Mouse (Mus musculus): Measurements from ENCODE around the gene Ap1m2. TPM values are rescaled to one million over a fixed set of nuclear protein-coding genes. Genes with fewer than 3 reads are reported as not detected.
A peak's percentile ranks its signal among the peaks of the same experiment; 100 is the strongest.
"Not testable (repeated sequence)": the region's sequence is repeated elsewhere in the genome, so short reads cannot be mapped to it uniquely, and the experiment has no call there.

The Ap1m2 gene
- polyA plus RNA-seq, 1 experiment from 2014 or later, result 1.2 TPM

DNA sequence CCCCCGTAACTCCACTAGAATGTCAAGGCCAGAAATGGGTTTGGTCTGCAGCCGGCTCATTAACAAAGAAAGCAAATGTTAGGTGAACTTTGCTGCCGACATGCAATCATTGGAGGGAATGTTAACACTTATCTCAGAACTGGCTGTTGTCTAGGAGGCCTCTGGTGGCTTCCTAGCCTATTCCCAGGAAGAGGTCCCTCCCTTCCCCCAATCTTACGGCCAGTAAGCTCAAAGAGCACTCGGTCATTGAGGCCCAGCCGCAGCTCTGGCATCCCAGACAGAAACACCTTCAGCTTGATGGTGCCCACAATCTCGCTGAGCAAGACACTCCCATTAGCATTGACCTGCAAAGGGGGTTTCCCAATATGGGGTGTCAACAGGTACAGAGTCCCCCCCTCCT, 7.1 kb downstream of the Ap1m2 start:
- H3K27me3 ChIP-seq (replicated peaks), result no peaks in the 10 kb centered on the region
- no peaks in the 10 kb centered on the region for H3K4me1 ChIP-seq
- no peak for ATAC-seq (replicated peaks)
- no peaks in the 10 kb centered on the region for H3K36me3 ChIP-seq (replicated peaks)
- H3K4me3 ChIP-seq, result no peak overlapping the region
- H3K4me2 ChIP-seq, result no peak overlapping the region
- H3K9ac ChIP-seq, result no peak overlapping the region
- no peak overlapping the region for H3K27ac ChIP-seq
- WGBS, result 84% methylated on average over 7 of the region's 7 CpGs
- H3K9me3 ChIP-seq, result no peaks in the 10 kb centered on the region

GRCm38 (mm10) chr9:21299014-21299413, 13.1 kb downstream of the Ap1m2 start:
- Histone ChIP-seq H3K9ac (no peak overlapping the region), H3K36me3 (replicated peaks) (no peaks in the 10 kb centered on the region), H3K27ac (no peak overlapping the region), H3K4me2 (no peak overlapping the region), H3K4me3 (no peak overlapping the region), H3K4me1 (no peaks in the 10 kb centered on the region), H3K27me3 (replicated peaks) (no peaks in the 10 kb centered on the region), H3K9me3 (no peaks in the 10 kb centered on the region)
- WGBS, result 84% methylated on average over 10 of the region's 10 CpGs
- ATAC-seq (replicated peaks), result no peak

DNA sequence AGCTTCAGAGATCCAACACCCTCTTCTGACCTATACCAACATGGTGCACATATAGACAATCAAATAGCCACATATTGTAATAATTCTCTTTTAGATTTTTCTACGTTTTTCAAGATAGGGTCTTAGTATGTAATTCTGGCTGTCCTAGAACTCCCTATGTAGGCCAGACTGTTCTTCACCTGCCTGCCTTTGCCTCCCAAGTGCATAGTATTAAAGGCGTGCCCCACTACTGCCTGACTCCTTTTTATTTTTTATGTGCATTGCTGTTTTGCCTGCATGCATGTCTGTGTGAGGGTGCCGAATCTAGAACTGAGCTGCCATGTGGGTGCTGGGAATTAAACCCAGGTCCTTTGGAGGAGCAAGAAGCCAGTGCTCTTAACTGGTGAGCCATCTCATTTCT, 19.9 kb downstream of the Ap1m2 start:
- no peaks in the 10 kb centered on the region for H3K9me3 ChIP-seq
- no peak for ATAC-seq (replicated peaks)
- peaks cover 26% of the 10 kb centered on the region for H3K4me1 ChIP-seq
- H3K27ac ChIP-seq, result no peak overlapping the region
- no peaks in the 10 kb centered on the region for H3K36me3 ChIP-seq (replicated peaks)
- no peak overlapping the region for H3K9ac ChIP-seq
- no peak overlapping the region for H3K4me3 ChIP-seq
- H3K4me2 ChIP-seq, result no peak overlapping the region
- no peaks in the 10 kb centered on the region for H3K27me3 ChIP-seq (replicated peaks)
- WGBS, result 93% methylated on average over 3 of the region's 3 CpGs

- H3K36me3 ChIP-seq (replicated peaks); H3K9ac ChIP-seq; H3K27me3 ChIP-seq (replicated peaks); ATAC-seq (replicated peaks); H3K9me3 ChIP-seq: not testable (repeated sequence)
- Histone ChIP-seq H3K4me1 (peaks cover 30% of the 10 kb centered on the region), H3K4me2 (peak overlapping the region; percentile 83), H3K4me3 (peak overlapping the region; percentile 73), H3K27ac (peak overlapping the region; percentile 27; the same call in 1 of the 2 replicates)
- WGBS, result 14% methylated on average over 7 of the region's 7 CpGs
Measured at GRCm38 (mm10) chr9:21291868-21292267, 20.3 kb downstream of the Ap1m2 start.

GRCm38 (mm10) chr9:21291022-21291787, 20.9 kb downstream of the Ap1m2 start, which contains the start of gene Cdkn2d:
Gene Cdkn2d (minus strand): TSS chr9:21291407.
- H3K36me3 ChIP-seq (replicated peaks), result no peaks in the 10 kb centered on the region
- H3K4me3 ChIP-seq, result peak within 1 kb of the TSS; percentile 73
- H3K27me3 ChIP-seq (replicated peaks), result no peaks in the 10 kb centered on the region
- peak within 1 kb of the TSS; percentile 73 for H3K9ac ChIP-seq
- ATAC-seq (replicated peaks), result peak; percentile 95
- under 1% methylated on average over 51 of the region's 51 CpGs for WGBS
- no peaks in the 10 kb centered on the region for H3K9me3 ChIP-seq
- H3K27ac ChIP-seq, result peak within 1 kb of the TSS; percentile 81
- H3K4me2 ChIP-seq, result peak within 1 kb of the TSS; percentile 83
- peaks cover 37% of the 10 kb centered on the region for H3K4me1 ChIP-seq

DNA sequence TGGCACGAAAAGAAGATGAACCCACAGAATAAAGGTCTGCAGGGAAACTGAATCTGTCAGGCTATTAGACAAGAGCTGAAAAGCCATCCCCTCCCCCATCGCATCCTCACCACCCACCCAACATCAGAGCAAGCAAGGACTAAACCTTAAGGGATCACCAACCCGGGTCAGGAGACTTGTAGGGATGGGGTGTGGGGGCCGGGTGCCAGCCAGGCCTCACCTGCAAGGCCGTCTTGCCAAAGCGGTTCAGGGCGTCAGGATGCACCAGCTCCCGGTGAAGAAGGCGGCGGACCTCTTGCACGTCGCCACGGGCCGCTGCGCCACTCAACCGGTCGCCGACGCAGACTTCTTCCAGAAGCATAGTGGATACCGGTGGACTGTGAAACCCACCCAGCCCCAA, 21.5 kb downstream of the Ap1m2 start:
- H3K4me2 ChIP-seq, result peak overlapping the region; percentile 83
- H3K27me3 ChIP-seq (replicated peaks), result no peaks in the 10 kb centered on the region
- ATAC-seq (replicated peaks), result no peak; the same call in 1 of the 2 replicates
- peak overlapping the region; percentile 73 for H3K4me3 ChIP-seq
- H3K36me3 ChIP-seq (replicated peaks), result no peaks in the 10 kb centered on the region
- peaks cover 37% of the 10 kb centered on the region for H3K4me1 ChIP-seq
- H3K9me3 ChIP-seq, result no peaks in the 10 kb centered on the region
- H3K9ac ChIP-seq, result peak overlapping the region; percentile 73
- peak overlapping the region; percentile 81 for H3K27ac ChIP-seq
- WGBS, result 0% methylated on average over 20 of the region's 20 CpGs

DNA sequence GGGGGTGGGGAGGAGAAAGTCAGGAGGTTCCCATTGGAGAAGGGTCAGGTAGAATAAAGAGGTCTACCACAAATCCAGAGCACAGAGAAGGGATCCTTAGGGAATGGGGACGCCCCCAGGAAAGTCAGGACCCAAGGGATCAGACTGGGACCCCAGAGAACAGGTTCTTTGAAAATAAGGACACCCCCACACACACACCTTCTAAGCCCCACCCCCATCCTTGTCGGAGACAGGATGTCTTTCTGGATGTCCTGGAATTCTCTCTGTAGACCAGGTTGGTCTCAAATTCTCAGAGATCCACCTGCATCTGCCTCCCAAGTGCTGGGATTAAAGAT, 22.8 kb downstream of the Ap1m2 start:
- Histone ChIP-seq H3K27ac (no peak overlapping the region), H3K9me3 (no peaks in the 10 kb centered on the region), H3K4me2 (peak overlapping the region; percentile 83), H3K36me3 (replicated peaks) (no peaks in the 10 kb centered on the region; the same call in 1 of the 2 replicates), H3K4me1 (peaks cover 37% of the 10 kb centered on the region), H3K4me3 (peak overlapping the region; percentile 73), H3K9ac (no peak overlapping the region), H3K27me3 (replicated peaks) (no peaks in the 10 kb centered on the region)
- 96% methylated on average over 2 of the region's 2 CpGs for WGBS
- no peak for ATAC-seq (replicated peaks)

DNA sequence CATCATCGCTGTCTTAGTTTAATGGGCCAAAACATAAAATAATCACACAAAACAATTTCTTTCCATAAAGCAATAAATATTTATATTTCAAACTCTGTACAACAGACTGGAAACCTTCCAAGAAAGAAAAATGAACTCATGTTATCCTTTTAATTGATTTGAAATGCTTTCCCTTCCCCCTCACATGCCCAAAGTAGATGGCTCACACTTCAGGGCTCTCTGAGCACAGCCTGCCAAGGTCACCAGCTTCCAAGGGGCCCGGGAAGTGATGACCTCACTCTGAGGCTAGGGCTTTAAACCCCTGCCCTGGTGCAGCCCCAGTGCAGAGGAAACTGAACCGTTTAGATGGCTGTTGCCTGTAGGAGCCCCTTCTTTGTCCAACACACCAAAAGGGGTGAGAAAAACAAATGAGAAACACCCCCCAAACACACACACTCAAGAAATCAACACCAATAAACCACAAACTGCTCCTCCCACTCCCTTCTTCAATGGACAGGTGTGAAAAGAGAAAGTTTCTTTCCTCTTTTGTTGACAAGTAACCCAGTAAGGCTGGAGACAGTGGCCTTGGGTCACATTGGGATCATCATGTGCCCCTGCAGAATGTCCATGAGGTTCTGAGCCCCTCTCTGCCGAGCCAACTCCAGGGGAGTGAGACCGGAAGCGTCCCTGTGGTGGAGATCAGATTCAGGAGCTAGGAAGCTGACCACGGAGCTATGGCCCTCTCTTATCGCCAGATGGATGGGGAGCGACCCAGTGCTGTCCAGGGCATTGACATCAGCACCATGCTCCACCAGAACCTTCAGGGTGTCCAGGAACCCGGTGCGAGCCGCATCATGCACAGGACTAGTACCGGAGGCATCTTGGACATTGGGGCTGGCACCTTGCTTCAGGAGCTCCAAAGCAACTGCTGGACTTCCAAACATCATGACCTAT, 23.5 kb downstream of the Ap1m2 start:
- Histone ChIP-seq H3K4me3 (peak overlapping the region; percentile 85), H3K4me2 (peak overlapping the region; percentile 83), H3K36me3 (replicated peaks) (peaks cover 3% of the 10 kb centered on the region; the same call in 1 of the 2 replicates), H3K27me3 (replicated peaks) (no peaks in the 10 kb centered on the region), H3K4me1 (peaks cover 37% of the 10 kb centered on the region), H3K9me3 (no peaks in the 10 kb centered on the region), H3K9ac (peak overlapping the region; percentile 77; the same call in 1 of the 2 replicates), H3K27ac (peak overlapping the region; percentile 92)
- ATAC-seq (replicated peaks), result no peak
- WGBS, result 78% methylated on average over 13 of the region's 13 CpGs

- H3K36me3 ChIP-seq (replicated peaks), result peaks cover 5% of the 10 kb centered on the region; the same call in 1 of the 2 replicates
- H3K27ac ChIP-seq, result peak within 1 kb of the TSS; percentile 92
- peak within 1 kb of the TSS; percentile 85 for H3K4me3 ChIP-seq
- ATAC-seq (replicated peaks), result peak; percentile 75
- H3K9me3 ChIP-seq, result no peaks in the 10 kb centered on the region
- peaks cover 37% of the 10 kb centered on the region for H3K4me1 ChIP-seq
- WGBS, result under 1% methylated on average over 59 of the region's 59 CpGs
- peak within 1 kb of the TSS; percentile 77 for H3K9ac ChIP-seq
- peak within 1 kb of the TSS; percentile 83 for H3K4me2 ChIP-seq
- H3K27me3 ChIP-seq (replicated peaks), result no peaks in the 10 kb centered on the region
Measured at GRCm38 (mm10) chr9:21287571-21288402, 24.4 kb downstream of the Ap1m2 start, which contains the start of gene Kri1. Gene Kri1 (minus strand): TSS chr9:21287969.

- Histone ChIP-seq H3K9ac (peak overlapping the region; percentile 77), H3K4me1 (peaks cover 37% of the 10 kb centered on the region), H3K4me3 (peak overlapping the region; percentile 85), H3K27ac (no peak overlapping the region), H3K4me2 (peak overlapping the region; percentile 83), H3K36me3 (replicated peaks) (peaks cover 10% of the 10 kb centered on the region; the same call in 1 of the 2 replicates), H3K27me3 (replicated peaks) (no peaks in the 10 kb centered on the region), H3K9me3 (no peaks in the 10 kb centered on the region)
- 73% methylated on average over 3 of the region's 3 CpGs for WGBS
- no peak for ATAC-seq (replicated peaks)
Measured at GRCm38 (mm10) chr9:21286753-21287152, 25.4 kb downstream of the Ap1m2 start.

- H3K4me2 ChIP-seq, result no peak overlapping the region
- no peak overlapping the region for H3K4me3 ChIP-seq
- H3K9me3 ChIP-seq, result no peaks in the 10 kb centered on the region
- no peak overlapping the region for H3K27ac ChIP-seq
- 92% methylated on average over 3 of the region's 3 CpGs for WGBS
- H3K36me3 ChIP-seq (replicated peaks), result peaks cover 30% of the 10 kb centered on the region
- H3K4me1 ChIP-seq, result peaks cover 20% of the 10 kb centered on the region
- H3K27me3 ChIP-seq (replicated peaks), result no peaks in the 10 kb centered on the region
- ATAC-seq (replicated peaks), result no peak
- no peak overlapping the region for H3K9ac ChIP-seq
Measured at GRCm38 (mm10) chr9:21283994-21284393, 28.1 kb downstream of the Ap1m2 start.

Data from midbrain, embryonic 15.5 days (tissue).